8 mouse cellular contexts compared by ENCODE assay signal in the genomic region with DNA sequence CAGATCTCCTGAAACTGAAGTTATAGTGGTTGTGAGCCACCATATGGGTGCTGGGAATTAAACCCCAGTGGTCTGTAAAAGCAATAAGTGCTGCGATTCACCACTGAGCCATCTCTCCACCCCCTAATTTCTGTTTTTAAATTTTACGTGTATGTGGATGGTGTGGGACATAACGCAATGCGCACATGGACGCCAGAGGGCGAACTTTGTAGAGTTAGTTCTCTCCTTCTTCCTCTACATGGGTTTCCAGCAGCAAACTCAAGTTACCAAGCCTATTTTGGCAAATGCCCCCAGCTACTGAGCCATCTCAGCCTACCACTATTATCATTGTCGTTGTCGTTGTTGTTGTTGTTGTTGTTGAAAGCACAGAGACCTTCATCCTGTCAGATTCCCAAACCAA. TPM values are rescaled to one million over a fixed set of nuclear protein-coding genes. Genes with fewer than 3 reads are reported as not detected.
DNase-seq lines count a peak whose midpoint lies in the region; ATAC-seq and TF ChIP-seq lines count a peak whose summit lies in the region.

No protein-coding gene starts in this region.

- peak; percentile 67; the same call in 1 of the 2 replicates for TF ChIP-seq CTCF in embryonic fibroblast, embryonic 13.5 days (IDR thresholded peaks at IDR 0.05; ENCODE audit: borderline replicate concordance, insufficient read depth, low read length)

- 0 out of 2 replicates have a peak, but pooled peaks have one; percentile 10 for TF ChIP-seq POLR2A in embryonic fibroblast, embryonic 13.5 days (IDR thresholded peaks at IDR 0.05; ENCODE audit: low read depth, low read length)

- ATAC-seq in megakaryocyte, adult 5-6 weeks (ENCODE audit: poor library complexity, severe bottlenecking), result peak; percentile 58

- intact Hi-C loops in heart, postnatal 14 days (cut with DNase I), result loop anchor here (5.0 kb wide), 1 partner anchor 185 kb away; no protein-coding TSS in a partner anchor

- H3K4me3 ChIP-seq in embryonic fibroblast, embryonic 13.5 days (ENCODE audit: insufficient read depth, low read length), result no peak overlapping the region

- H3K4me1 ChIP-seq in embryonic fibroblast, embryonic 13.5 days (ENCODE audit: control insufficient read depth, insufficient read depth, low read length), result peaks cover 5% of the 10 kb centered on the region

- peak overlapping the region; percentile 13; the same call in 1 of the 2 replicates for H3K27ac ChIP-seq in embryonic fibroblast, embryonic 13.5 days (ENCODE audit: insufficient read depth, low read length)

- peak; percentile 86 for DNase-seq in embryo, embryonic 10 days (ENCODE audit: low spot score)
- DNase-seq in embryo, embryonic 9.5 days (ENCODE audit: extremely low spot score), result no peak
- peak; percentile 93 for DNase-seq in NIH3T3 (ENCODE audit: low read depth)
- DNase-seq in heart, postnatal 14 days, result peak; percentile 74 to 79
- peak; percentile 65 to 88 for DNase-seq in kidney, postnatal 36 days
- DNase-seq in spleen, postnatal 10 days (ENCODE audit: low spot score in 2 of 2), result peak; percentile 28 to 77

RNA-seq across cellular contexts. Expression of gene Hspb1, which starts 10.5 kb away (rescaled TPM):
- polyA plus RNA-seq in embryonic fibroblast, embryonic 13.5 days (2011; ENCODE audit: insufficient read length, low read depth, missing spikeins), result 124 and 337 TPM in 2 replicates
- total RNA-seq in heart, postnatal 14 days (2021), result 100 to 1,000 TPM; 271 to 306 TPM
- total RNA-seq in megakaryocyte, adult 5-6 weeks (2015), result not detected in 2 replicates
- total RNA-seq in megakaryocyte, adult 5-6 weeks (2017), result not detected in 2 replicates

RNA-seq across cellular contexts. Expression of gene Ywhag, which starts 57.2 kb away (rescaled TPM):
- polyA plus RNA-seq in embryonic fibroblast, embryonic 13.5 days (2011; ENCODE audit: insufficient read length, low read depth, missing spikeins), result 255 and 333 TPM in 2 replicates
- total RNA-seq in heart, postnatal 14 days (2021), result 100 to 1,000 TPM; 284 to 301 TPM
- 124 and 141 TPM in 2 replicates for total RNA-seq in megakaryocyte, adult 5-6 weeks (2015)
- total RNA-seq in megakaryocyte, adult 5-6 weeks (2017), result 72.4 and 88.1 TPM in 2 replicates

Comparison
In these comparisons a context has a peak if more than half of its experiments do, and no peak if none do; other contexts are left out.
1. RNA of gene Hspb1, which starts 10.5 kb away (total RNA-seq): 271 to 306 TPM in heart, postnatal 14 days; not detected in megakaryocyte, adult 5-6 weeks; every median in the first group is over 100 times any median in the second.